In genomic region chr16:92423363-92423762, GRCm38 (mm10) we compare ENCODE assay signal across 9 mouse cellular contexts. TPM values are rescaled to one million over a fixed set of nuclear protein-coding genes. Genes with fewer than 3 reads are reported as not detected.
DNase-seq lines count a peak whose midpoint lies in the region; ATAC-seq and TF ChIP-seq lines count a peak whose summit lies in the region.
"Had no signal": no experiment of that assay in that cellular context is flagged by ENCODE, and none has a peak within 500 bp of the region (broad histone marks: within the 10 kb centered on the region; RNA-seq: fewer than 3 reads in every experiment).

No protein-coding gene starts in this region.

- no peak for TF ChIP-seq CTCF in bone marrow macrophage, adult 2 months (IDR thresholded peaks at IDR 0.05; ENCODE audit: low read depth, low read length)
- no peak for TF ChIP-seq CTCF in kidney, postnatal 0 days (IDR thresholded peaks at IDR 0.05; ENCODE audit: low read depth)

- peaks cover 40% of the 10 kb centered on the region for H3K4me1 ChIP-seq in hindbrain, embryonic 10.5 days (replicated peaks)
- H3K4me1 ChIP-seq in hindbrain, embryonic 12.5 days: peaks cover 30% of the 10 kb centered on the region
- H3K4me1 ChIP-seq in bone marrow macrophage, adult 2 months (ENCODE audit: control insufficient read depth, insufficient read depth, low read length): peaks cover 29% of the 10 kb centered on the region
- peaks cover 39% of the 10 kb centered on the region for H3K4me1 ChIP-seq in embryonic facial prominence, embryonic 13.5 days
- peaks cover 7% of the 10 kb centered on the region; the same call in 1 of the 2 replicates for H3K4me1 ChIP-seq in kidney, postnatal 0 days (replicated peaks; ENCODE audit: insufficient read depth, low read length)

- TF ChIP-seq POLR2A in bone marrow macrophage, adult 2 months (IDR thresholded peaks at IDR 0.05; ENCODE audit: borderline replicate concordance, low read depth, low read length): no peak

- H3K9ac ChIP-seq in hindbrain, embryonic 12.5 days: no peak overlapping the region
- H3K9ac ChIP-seq in embryonic facial prominence, embryonic 13.5 days: 0 out of 2 replicates have a peak overlapping the region, but pooled peaks have one; percentile 36
- no peak overlapping the region for H3K9ac ChIP-seq in kidney, postnatal 0 days (ENCODE audit: low read depth, low read length)

- no peak overlapping the region for H3K4me2 ChIP-seq in hindbrain, embryonic 12.5 days (replicated peaks)
- H3K4me2 ChIP-seq in embryonic facial prominence, embryonic 13.5 days: peak overlapping the region; percentile 20; the same call in 1 of the 2 replicates
- H3K4me2 ChIP-seq in kidney, postnatal 0 days (ENCODE audit: low read length): no peak overlapping the region

- peak overlapping the region; percentile 69; the same call in 1 of the 2 replicates for H3K27ac ChIP-seq in hindbrain, embryonic 10.5 days
- no peak overlapping the region for H3K27ac ChIP-seq in hindbrain, embryonic 12.5 days
- H3K27ac ChIP-seq in bone marrow macrophage, adult 2 months (ENCODE audit: insufficient read depth, low read depth, low read length): peak overlapping the region; percentile 25; the same call in 1 of the 2 replicates
- peak overlapping the region; percentile 62; the same call in 1 of the 2 replicates for H3K27ac ChIP-seq in embryonic facial prominence, embryonic 13.5 days
- peak overlapping the region; percentile 26; the same call in 1 of the 2 replicates for H3K27ac ChIP-seq in kidney, postnatal 0 days

- 65% methylated on average over 10 of the region's 10 CpGs for WGBS in hindbrain, embryonic 10.5 days
- 57% methylated on average over 10 of the region's 10 CpGs for WGBS in hindbrain, embryonic 12.5 days
- WGBS in embryonic facial prominence, embryonic 13.5 days: 37% methylated on average over 10 of the region's 10 CpGs
- 35% methylated on average over 10 of the region's 10 CpGs for WGBS in kidney, postnatal 0 days

- ATAC-seq in hindbrain, embryonic 12.5 days (ENCODE audit: low FRiP score): no peak
- no peak for ATAC-seq in embryonic facial prominence, embryonic 13.5 days (ENCODE audit: insufficient number of reproducible peaks, insufficient read depth, low FRiP score, low TSS enrichment, low read depth)
- no peak for ATAC-seq in kidney, postnatal 0 days (replicated peaks; ENCODE audit: low FRiP score, low read depth)

- no peak for DNase-seq in hindbrain, embryonic 10.5 days (ENCODE audit: low spot score)
- no peak for DNase-seq in kidney, postnatal 0 days (ENCODE audit: low spot score)
- no peak for DNase-seq in embryo, embryonic 10 days (ENCODE audit: low spot score)
- DNase-seq in thymus, postnatal 0 days (ENCODE audit: low spot score): no peak
- DNase-seq in layer of hippocampus, postnatal 25 days (ENCODE audit: extremely low spot score in 1 of 2, low spot score in 1 of 2): no peak
- DNase-seq: lung, adult 2 months had no signal

- H3K9me3 ChIP-seq in hindbrain, embryonic 10.5 days: no peaks in the 10 kb centered on the region
- no peaks in the 10 kb centered on the region for H3K9me3 ChIP-seq in hindbrain, embryonic 12.5 days (replicated peaks)
- no peaks in the 10 kb centered on the region for H3K9me3 ChIP-seq in embryonic facial prominence, embryonic 13.5 days
- H3K9me3 ChIP-seq in kidney, postnatal 0 days (replicated peaks; ENCODE audit: low read length): no peaks in the 10 kb centered on the region

- no peaks in the 10 kb centered on the region for H3K36me3 ChIP-seq in hindbrain, embryonic 10.5 days
- no peaks in the 10 kb centered on the region for H3K36me3 ChIP-seq in hindbrain, embryonic 12.5 days
- no peaks in the 10 kb centered on the region for H3K36me3 ChIP-seq in embryonic facial prominence, embryonic 13.5 days
- H3K36me3 ChIP-seq in kidney, postnatal 0 days (ENCODE audit: insufficient read depth, low read length): no peaks in the 10 kb centered on the region

- H3K27me3 ChIP-seq in hindbrain, embryonic 10.5 days (ENCODE audit: insufficient read depth, poor library complexity, severe bottlenecking): no peaks in the 10 kb centered on the region
- no peaks in the 10 kb centered on the region for H3K27me3 ChIP-seq in hindbrain, embryonic 12.5 days
- no peaks in the 10 kb centered on the region for H3K27me3 ChIP-seq in embryonic facial prominence, embryonic 13.5 days
- H3K27me3 ChIP-seq in kidney, postnatal 0 days (ENCODE audit: insufficient read depth, low read length): no peaks in the 10 kb centered on the region

- H3K4me3 ChIP-seq in hindbrain, embryonic 10.5 days: no peak overlapping the region
- no peak overlapping the region for H3K4me3 ChIP-seq in hindbrain, embryonic 12.5 days
- no peak overlapping the region for H3K4me3 ChIP-seq in bone marrow macrophage, adult 2 months (ENCODE audit: insufficient read depth, low read length)
- no peak overlapping the region for H3K4me3 ChIP-seq in embryonic facial prominence, embryonic 13.5 days
- no peak overlapping the region for H3K4me3 ChIP-seq in kidney, postnatal 0 days (replicated peaks; ENCODE audit: low read depth, low read length)

RNA-seq across cellular contexts. Expression of gene Rcan1, which starts 47.3 kb away (rescaled TPM):
- polyA plus RNA-seq in hindbrain, embryonic 10.5 days (2016; fragmentation: Nextera tagmentation; extraction: Ambion mirVana): 39.3 and 39.6 TPM in 2 replicates
- polyA plus RNA-seq in hindbrain, embryonic 12.5 days (2016; fragmentation: Nextera tagmentation; extraction: Ambion mirVana): 44.5 and 47.2 TPM in 2 replicates
- polyA plus RNA-seq in bone marrow macrophage, adult 2 months (2012; ENCODE audit: insufficient read depth, insufficient read length, missing spikeins): 13.9 and 15.8 TPM in 2 replicates
- 34.9 and 37.2 TPM in 2 replicates for polyA plus RNA-seq in embryonic facial prominence, embryonic 13.5 days (2015; fragmentation: Nextera tagmentation; extraction: Ambion mirVana)
- polyA plus RNA-seq in kidney, postnatal 0 days (2015; fragmentation: Nextera tagmentation; extraction: Ambion mirVana): 37.9 and 38.8 TPM in 2 replicates
- 26.5 and 29.3 TPM in 2 replicates for polyA plus RNA-seq in thymus, postnatal 0 days (2015; fragmentation: Nextera tagmentation; extraction: Ambion mirVana)
- total RNA-seq in layer of hippocampus, postnatal 25 days (2021): 10 to 100 TPM; 40.2 to 44.9 TPM
